Mouse (Mus musculus) urinary bladder, postnatal 4 days (tissue): ENCODE measurements at regions not wholly inside any gene's neighbourhood (a gene's known extent, or its start where the extent isn't known, plus 50 kb on each side); places are given as distances from the start of the nearest gene placed in this dataset.

Experiments used
- DNase-seq, 2 experiments: peaks; one replicate each; pipeline ENCODE4 v3.0.0; 2021 to 2022; ENCODE audit warnings: low spot score in 2 of 2

GRCm38 (mm10) chr2:45859901-45860331 lies 742.7 kb upstream of the Zeb2 start:
- no peak for DNase-seq

- DNase-seq = no peak
Observed at GRCm38 (mm10) chr2:45859445-45859844, 742.2 kb upstream of the Zeb2 start.

GRCm38 (mm10) chr2:45850018-45850605 lies 732.9 kb upstream of the Zeb2 start:
- no peak for DNase-seq

GRCm38 (mm10) chr2:45840389-45840788 lies 723.2 kb upstream of the Zeb2 start:
- DNase-seq = no peak

- DNase-seq = no peak
Observed at GRCm38 (mm10) chr2:45836546-45837221, 719.5 kb upstream of the Zeb2 start.

GRCm38 (mm10) chr2:45817945-45818719 lies 700.9 kb upstream of the Zeb2 start:
- DNase-seq = no peak

- DNase-seq = no peak
Observed at GRCm38 (mm10) chr2:45814741-45815140, 697.5 kb upstream of the Zeb2 start.

- no peak for DNase-seq
Observed at GRCm38 (mm10) chr2:45805329-45805728, 688.1 kb upstream of the Zeb2 start.

- DNase-seq = no peak
Observed at GRCm38 (mm10) chr2:45800131-45800530, 682.9 kb upstream of the Zeb2 start.

GRCm38 (mm10) chr2:45793561-45793960 lies 676.4 kb upstream of the Zeb2 start:
- no peak for DNase-seq

- no peak for DNase-seq
Observed at GRCm38 (mm10) chr2:45789739-45790138, 672.5 kb upstream of the Zeb2 start.

GRCm38 (mm10) chr2:45787732-45788390 lies 670.7 kb upstream of the Zeb2 start:
- DNase-seq = no peak

GRCm38 (mm10) chr2:45786787-45787186 lies 669.6 kb upstream of the Zeb2 start:
- no peak for DNase-seq

GRCm38 (mm10) chr2:45785684-45786083 lies 668.5 kb upstream of the Zeb2 start:
- no peak for DNase-seq

- no peak for DNase-seq
Observed at GRCm38 (mm10) chr2:45783634-45784412, 666.6 kb upstream of the Zeb2 start.

- no peak for DNase-seq
Observed at GRCm38 (mm10) chr2:45777466-45777865, 660.3 kb upstream of the Zeb2 start.

GRCm38 (mm10) chr2:45776485-45777135 lies 659.4 kb upstream of the Zeb2 start:
- DNase-seq = no peak

- DNase-seq = no peak
Observed at GRCm38 (mm10) chr2:45775691-45776090, 658.5 kb upstream of the Zeb2 start.

- DNase-seq = no peak
Observed at GRCm38 (mm10) chr2:45774416-45774815, 657.2 kb upstream of the Zeb2 start.

- DNase-seq = no peak
Observed at GRCm38 (mm10) chr2:45757176-45757575, 640.0 kb upstream of the Zeb2 start.

GRCm38 (mm10) chr2:45756395-45756794 lies 639.2 kb upstream of the Zeb2 start:
- DNase-seq = no peak
